Mouse (Mus musculus): Measurements from ENCODE around the gene Tlx2. TPM values are rescaled to one million over a fixed set of nuclear protein-coding genes. Genes with fewer than 3 reads are reported as not detected.

The Tlx2 gene
- polyA plus RNA-seq, 1 experiment from 2014 or later = 3.4 TPM

GRCm38 (mm10) chr6:83083497-83083896, 13.4 kb upstream of the Tlx2 start:
- Histone ChIP-seq H3K27me3 (ENCODE audit: control insufficient read depth, insufficient read depth, low read length) (peaks cover 60% of the 10 kb centered on the region), H3K4me1 (ENCODE audit: control insufficient read depth, insufficient read depth, low read length) (peaks cover 13% of the 10 kb centered on the region; the same call in 1 of the 2 replicates), H3K9me3 (replicated peaks; ENCODE audit: control insufficient read depth, low read length) (no peaks in the 10 kb centered on the region), H3K4me3 (replicated peaks; ENCODE audit: low read length) (no peak overlapping the region), H3K36me3 (ENCODE audit: control insufficient read depth, insufficient read depth, low read length) (0 out of 2 replicates have a peak, but pooled peaks cover 6% of the 10 kb centered on the region), H3K4me2 (ENCODE audit: low read depth, low read length) (no peak overlapping the region), H3K9ac (ENCODE audit: low read length) (no peak overlapping the region), H3K27ac (ENCODE audit: low read length) (no peak overlapping the region)
- 28% methylated on average over 5 of the region's 5 CpGs for WGBS
- no peak for ATAC-seq (ENCODE audit: insufficient read depth, low FRiP score)

- Histone ChIP-seq H3K36me3 (ENCODE audit: control insufficient read depth, insufficient read depth, low read length) (0 out of 2 replicates have a peak, but pooled peaks cover 6% of the 10 kb centered on the region), H3K9ac (ENCODE audit: low read length) (no peak overlapping the region), H3K27me3 (ENCODE audit: control insufficient read depth, insufficient read depth, low read length) (peaks cover 43% of the 10 kb centered on the region), H3K4me2 (ENCODE audit: low read depth, low read length) (no peak overlapping the region), H3K27ac (ENCODE audit: low read length) (no peak overlapping the region), H3K9me3 (replicated peaks; ENCODE audit: control insufficient read depth, low read length) (no peaks in the 10 kb centered on the region), H3K4me1 (ENCODE audit: control insufficient read depth, insufficient read depth, low read length) (peaks cover 10% of the 10 kb centered on the region; the same call in 1 of the 2 replicates), H3K4me3 (replicated peaks; ENCODE audit: low read length) (no peak overlapping the region)
- no peak for ATAC-seq (ENCODE audit: insufficient read depth, low FRiP score)
- 95% methylated on average over 5 of the region's 5 CpGs for WGBS
These were observed 10.1 kb upstream of the Tlx2 start for GRCm38 (mm10) chr6:83080210-83080609.

GRCm38 (mm10) chr6:83078324-83078858, 8.3 kb upstream of the Tlx2 start:
- H3K4me1 ChIP-seq (ENCODE audit: control insufficient read depth, insufficient read depth, low read length) = peaks cover 10% of the 10 kb centered on the region; the same call in 1 of the 2 replicates
- H3K9me3 ChIP-seq (replicated peaks; ENCODE audit: control insufficient read depth, low read length) = no peaks in the 10 kb centered on the region
- H3K27me3 ChIP-seq (ENCODE audit: control insufficient read depth, insufficient read depth, low read length) = peaks cover 43% of the 10 kb centered on the region
- WGBS = under 1% methylated on average over 46 of the region's 46 CpGs
- peak overlapping the region; percentile 86 for H3K9ac ChIP-seq (ENCODE audit: low read length)
- peak; percentile 95 for ATAC-seq (ENCODE audit: insufficient read depth, low FRiP score)
- peak overlapping the region; percentile 85 for H3K4me3 ChIP-seq (replicated peaks; ENCODE audit: low read length)
- H3K36me3 ChIP-seq (ENCODE audit: control insufficient read depth, insufficient read depth, low read length) = 0 out of 2 replicates have a peak, but pooled peaks cover 6% of the 10 kb centered on the region
- H3K4me2 ChIP-seq (ENCODE audit: low read depth, low read length) = peak overlapping the region; percentile 97
- H3K27ac ChIP-seq (ENCODE audit: low read length) = peak overlapping the region; percentile 84

GRCm38 (mm10) chr6:83077630-83078323, 7.7 kb upstream of the Tlx2 start, which contains the start of gene Pcgf1:
Pcgf1 (plus strand) TSS chr6:83077869.
- WGBS = under 1% methylated on average over 54 of the region's 54 CpGs
- Histone ChIP-seq H3K27ac (ENCODE audit: low read length) (peak within 1 kb of the TSS; percentile 84), H3K36me3 (ENCODE audit: control insufficient read depth, insufficient read depth, low read length) (0 out of 2 replicates have a peak, but pooled peaks cover 6% of the 10 kb centered on the region), H3K9ac (ENCODE audit: low read length) (peak within 1 kb of the TSS; percentile 86), H3K4me2 (ENCODE audit: low read depth, low read length) (peak within 1 kb of the TSS; percentile 97), H3K4me3 (replicated peaks; ENCODE audit: low read length) (peak within 1 kb of the TSS; percentile 85), H3K9me3 (replicated peaks; ENCODE audit: control insufficient read depth, low read length) (no peaks in the 10 kb centered on the region), H3K4me1 (ENCODE audit: control insufficient read depth, insufficient read depth, low read length) (peaks cover 10% of the 10 kb centered on the region; the same call in 1 of the 2 replicates), H3K27me3 (ENCODE audit: control insufficient read depth, insufficient read depth, low read length) (peaks cover 41% of the 10 kb centered on the region)
- ATAC-seq (ENCODE audit: insufficient read depth, low FRiP score) = peak; percentile 41

GRCm38 (mm10) chr6:83074979-83075378, 4.9 kb upstream of the Tlx2 start:
- WGBS = 17% methylated on average over 2 of the region's 2 CpGs
- no peak overlapping the region for H3K4me3 ChIP-seq (replicated peaks; ENCODE audit: low read length)
- H3K27me3 ChIP-seq (ENCODE audit: control insufficient read depth, insufficient read depth, low read length) = peaks cover 61% of the 10 kb centered on the region
- no peak for ATAC-seq (ENCODE audit: insufficient read depth, low FRiP score)
- H3K9me3 ChIP-seq (replicated peaks; ENCODE audit: control insufficient read depth, low read length) = no peaks in the 10 kb centered on the region
- H3K27ac ChIP-seq (ENCODE audit: low read length) = no peak overlapping the region
- H3K4me2 ChIP-seq (ENCODE audit: low read depth, low read length) = no peak overlapping the region
- no peaks in the 10 kb centered on the region for H3K36me3 ChIP-seq (ENCODE audit: control insufficient read depth, insufficient read depth, low read length)
- peaks cover 16% of the 10 kb centered on the region for H3K4me1 ChIP-seq (ENCODE audit: control insufficient read depth, insufficient read depth, low read length)
- H3K9ac ChIP-seq (ENCODE audit: low read length) = no peak overlapping the region

GRCm38 (mm10) chr6:83071220-83071619, 1.1 kb upstream of the Tlx2 start:
- H3K9ac ChIP-seq (ENCODE audit: low read length) = no peak overlapping the region
- WGBS = under 1% methylated on average over 22 of the region's 24 CpGs
- H3K4me3 ChIP-seq (replicated peaks; ENCODE audit: low read length) = peak overlapping the region; percentile 28
- H3K9me3 ChIP-seq (replicated peaks; ENCODE audit: control insufficient read depth, low read length) = no peaks in the 10 kb centered on the region
- peaks cover 92% of the 10 kb centered on the region for H3K27me3 ChIP-seq (ENCODE audit: control insufficient read depth, insufficient read depth, low read length)
- H3K4me2 ChIP-seq (ENCODE audit: low read depth, low read length) = no peak overlapping the region; the same call in 1 of the 2 replicates
- H3K27ac ChIP-seq (ENCODE audit: low read length) = no peak overlapping the region
- no peaks in the 10 kb centered on the region for H3K36me3 ChIP-seq (ENCODE audit: control insufficient read depth, insufficient read depth, low read length)
- ATAC-seq (ENCODE audit: insufficient read depth, low FRiP score) = peak; percentile 46; the same call in 1 of the 2 replicates
- H3K4me1 ChIP-seq (ENCODE audit: control insufficient read depth, insufficient read depth, low read length) = peaks cover 11% of the 10 kb centered on the region

GRCm38 (mm10) chr6:83070311-83071219, 472 bp upstream of the Tlx2 start:
- H3K9ac ChIP-seq (ENCODE audit: low read length) = no peak overlapping the region
- peaks cover 94% of the 10 kb centered on the region for H3K27me3 ChIP-seq (ENCODE audit: control insufficient read depth, insufficient read depth, low read length)
- 2% methylated on average over 58 of the region's 58 CpGs for WGBS
- H3K36me3 ChIP-seq (ENCODE audit: control insufficient read depth, insufficient read depth, low read length) = no peaks in the 10 kb centered on the region
- no peak overlapping the region for H3K27ac ChIP-seq (ENCODE audit: low read length)
- peak overlapping the region; percentile 28 for H3K4me3 ChIP-seq (replicated peaks; ENCODE audit: low read length)
- peak; percentile 22; the same call in 1 of the 2 replicates for ATAC-seq (ENCODE audit: insufficient read depth, low FRiP score)
- H3K4me2 ChIP-seq (ENCODE audit: low read depth, low read length) = peak overlapping the region; percentile 11; the same call in 1 of the 2 replicates
- H3K9me3 ChIP-seq (replicated peaks; ENCODE audit: control insufficient read depth, low read length) = no peaks in the 10 kb centered on the region
- peaks cover 11% of the 10 kb centered on the region for H3K4me1 ChIP-seq (ENCODE audit: control insufficient read depth, insufficient read depth, low read length)

DNA sequence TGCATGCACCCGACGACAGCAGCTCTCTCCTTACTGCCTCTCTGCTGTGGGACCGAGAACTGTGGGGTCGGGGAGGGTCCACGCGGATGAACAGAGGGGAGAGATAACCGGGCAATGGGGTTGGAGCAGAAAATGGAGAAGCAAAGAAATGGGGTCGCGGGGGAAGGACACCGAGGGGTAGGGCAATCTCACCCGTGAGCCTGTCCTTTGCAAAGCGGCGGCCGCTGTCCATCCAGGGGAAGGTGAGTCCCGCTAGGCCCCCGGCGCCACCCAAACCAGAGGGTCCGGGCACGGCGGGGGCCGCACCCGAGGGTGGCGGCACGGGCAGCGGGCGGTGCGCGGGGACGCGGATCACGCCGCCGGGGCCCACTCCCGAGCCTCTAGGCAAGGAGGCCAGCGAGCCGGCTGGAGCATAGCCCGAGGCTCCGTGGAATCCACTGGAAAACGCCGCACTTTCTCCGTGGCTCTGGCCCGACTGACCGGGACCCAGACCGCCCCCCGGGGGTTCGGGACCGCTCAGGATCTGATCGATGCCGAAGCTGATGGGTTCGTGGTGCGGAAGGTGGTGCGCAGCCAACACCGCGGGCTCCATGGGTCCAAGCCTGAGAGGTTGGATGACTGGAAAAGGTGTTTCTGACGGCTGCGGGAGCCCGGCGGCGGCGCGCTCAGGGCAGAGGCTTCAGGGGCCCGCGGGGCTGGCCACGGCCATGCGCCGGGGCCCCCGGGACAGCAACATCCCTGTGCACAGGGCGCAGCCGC, 426 bp downstream of the Tlx2 start:
- Histone ChIP-seq H3K4me1 (ENCODE audit: control insufficient read depth, insufficient read depth, low read length) (peaks cover 11% of the 10 kb centered on the region), H3K9me3 (replicated peaks; ENCODE audit: control insufficient read depth, low read length) (no peaks in the 10 kb centered on the region), H3K4me3 (replicated peaks; ENCODE audit: low read length) (peak overlapping the region; percentile 28), H3K27me3 (ENCODE audit: control insufficient read depth, insufficient read depth, low read length) (peaks cover 95% of the 10 kb centered on the region), H3K36me3 (ENCODE audit: control insufficient read depth, insufficient read depth, low read length) (no peaks in the 10 kb centered on the region), H3K4me2 (ENCODE audit: low read depth, low read length) (peak overlapping the region; percentile 11; the same call in 1 of the 2 replicates), H3K9ac (ENCODE audit: low read length) (peak overlapping the region; percentile 39; the same call in 1 of the 2 replicates), H3K27ac (ENCODE audit: low read length) (no peak overlapping the region)
- ATAC-seq (ENCODE audit: insufficient read depth, low FRiP score) = peak; percentile 22; the same call in 1 of the 2 replicates
- under 1% methylated on average over 69 of the region's 69 CpGs for WGBS

Measured in stomach, embryonic 16.5 days (tissue).